9 mouse cellular contexts compared by ENCODE assay signal in the genomic region with DNA sequence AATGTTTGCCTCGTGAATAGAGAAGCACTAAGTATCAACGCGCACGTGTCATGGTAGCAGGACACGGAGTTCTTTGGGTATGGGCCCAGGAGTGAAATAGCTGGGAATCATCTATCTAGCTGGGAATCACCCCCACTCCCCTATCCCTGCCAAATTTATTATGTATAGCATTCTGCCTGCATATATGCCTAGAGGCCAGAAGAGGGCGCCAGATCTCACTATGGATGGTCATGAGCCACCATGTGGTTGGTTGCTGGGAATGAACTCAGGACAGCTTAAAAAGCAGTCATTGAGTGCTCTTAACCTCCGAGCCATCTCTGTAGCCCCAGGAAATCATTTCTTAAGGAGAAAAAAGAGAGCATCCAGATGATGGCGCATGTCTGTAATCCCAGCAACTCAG. TPM values are rescaled to one million over a fixed set of nuclear protein-coding genes. Genes with fewer than 3 reads are reported as not detected.
DNase-seq lines count a peak whose midpoint lies in the region; ATAC-seq and TF ChIP-seq lines count a peak whose summit lies in the region.
"Had no signal": no experiment of that assay in that cellular context is flagged by ENCODE, and none has a peak within 500 bp of the region (broad histone marks: within the 10 kb centered on the region; RNA-seq: fewer than 3 reads in every experiment).

No protein-coding gene starts in this region.

- H3K9me3 ChIP-seq in kidney, postnatal 0 days (replicated peaks; ENCODE audit: low read length) = no peaks in the 10 kb centered on the region
- no peaks in the 10 kb centered on the region for H3K9me3 ChIP-seq in kidney, embryonic 14.5 days (ENCODE audit: control insufficient read depth, low read length)
- H3K9me3 ChIP-seq in embryonic facial prominence, embryonic 10.5 days = no peaks in the 10 kb centered on the region
- H3K9me3 ChIP-seq: heart, embryonic 13.5 days; midbrain, embryonic 12.5 days had no signal

- no peak overlapping the region for H3K4me3 ChIP-seq in kidney, postnatal 0 days (replicated peaks; ENCODE audit: low read depth, low read length)
- no peak overlapping the region for H3K4me3 ChIP-seq in kidney, embryonic 14.5 days (ENCODE audit: low read length)
- no peak overlapping the region for H3K4me3 ChIP-seq in embryonic facial prominence, embryonic 10.5 days
- H3K4me3 ChIP-seq: heart, embryonic 13.5 days; midbrain, embryonic 12.5 days had no signal

- ATAC-seq in kidney, postnatal 0 days (replicated peaks; ENCODE audit: low FRiP score, low read depth) = no peak
- no peak for ATAC-seq in kidney, embryonic 14.5 days (ENCODE audit: low FRiP score, low TSS enrichment)
- peak; percentile 74 for ATAC-seq in CD4-positive, CD25-positive, alpha-beta regulatory T cell, adult 4 months
- peak; percentile 71 for ATAC-seq in monocyte, adult 5-6 weeks (replicated peaks; ENCODE audit: insufficient number of reproducible peaks, low FRiP score, low TSS enrichment, poor library complexity, severe bottlenecking)

- peak; percentile 78 for DNase-seq in kidney, postnatal 0 days (ENCODE audit: low spot score)
- peak; percentile 75 for DNase-seq in MEL-GATA-1-ER (ENCODE audit: extremely low read depth, low read depth)
- peak; percentile 55 for DNase-seq in embryonic facial prominence, embryonic 10.5 days (ENCODE audit: low spot score)
- no peak for DNase-seq in right cerebral cortex, adult 2 months (ENCODE audit: low spot score in 2 of 2)

- H3K9ac ChIP-seq in kidney, postnatal 0 days (ENCODE audit: low read depth, low read length) = no peak overlapping the region
- no peak overlapping the region for H3K9ac ChIP-seq in kidney, embryonic 14.5 days (ENCODE audit: low read depth, low read length)
- H3K9ac ChIP-seq: heart, embryonic 13.5 days; midbrain, embryonic 12.5 days had no signal

- peak; percentile 97 for TF ChIP-seq CTCF in kidney, postnatal 0 days (IDR thresholded peaks at IDR 0.05; ENCODE audit: low read depth)

- 29% methylated on average over 8 of the region's 8 CpGs for WGBS in kidney, postnatal 0 days
- WGBS in kidney, embryonic 14.5 days = 32% methylated on average over 8 of the region's 8 CpGs
- WGBS in embryonic facial prominence, embryonic 10.5 days = 26% methylated on average over 8 of the region's 8 CpGs

- no peaks in the 10 kb centered on the region for H3K27me3 ChIP-seq in kidney, postnatal 0 days (ENCODE audit: insufficient read depth, low read length)
- H3K27me3 ChIP-seq in kidney, embryonic 14.5 days (ENCODE audit: control insufficient read depth, insufficient read depth, low read length) = no peaks in the 10 kb centered on the region
- H3K27me3 ChIP-seq in embryonic facial prominence, embryonic 10.5 days (replicated peaks; ENCODE audit: low read depth, poor library complexity, severe bottlenecking) = peaks cover under 1% of the 10 kb centered on the region; the same call in 1 of the 2 replicates

- H3K4me1 ChIP-seq in kidney, postnatal 0 days (replicated peaks; ENCODE audit: insufficient read depth, low read length) = no peaks in the 10 kb centered on the region
- no peaks in the 10 kb centered on the region for H3K4me1 ChIP-seq in kidney, embryonic 14.5 days (ENCODE audit: control insufficient read depth, insufficient read depth, low read length)
- H3K4me1 ChIP-seq in embryonic facial prominence, embryonic 10.5 days = no peaks in the 10 kb centered on the region
- H3K4me1 ChIP-seq: heart, embryonic 13.5 days; midbrain, embryonic 12.5 days had no signal

- no peak overlapping the region for H3K4me2 ChIP-seq in kidney, postnatal 0 days (ENCODE audit: low read length)
- H3K4me2 ChIP-seq in kidney, embryonic 14.5 days (replicated peaks; ENCODE audit: low read depth, low read length) = no peak overlapping the region
- H3K4me2 ChIP-seq: heart, embryonic 13.5 days; midbrain, embryonic 12.5 days had no signal

- H3K27ac ChIP-seq in kidney, postnatal 0 days = no peak overlapping the region
- H3K27ac ChIP-seq in kidney, embryonic 14.5 days (ENCODE audit: low read depth, low read length) = no peak overlapping the region
- H3K27ac ChIP-seq in embryonic facial prominence, embryonic 10.5 days (replicated peaks) = no peak overlapping the region
- H3K27ac ChIP-seq: heart, embryonic 13.5 days; midbrain, embryonic 12.5 days had no signal

- H3K36me3 ChIP-seq in kidney, postnatal 0 days (ENCODE audit: insufficient read depth, low read length) = no peaks in the 10 kb centered on the region
- H3K36me3 ChIP-seq in kidney, embryonic 14.5 days (ENCODE audit: control insufficient read depth, insufficient read depth, low read length) = no peaks in the 10 kb centered on the region
- H3K36me3 ChIP-seq in embryonic facial prominence, embryonic 10.5 days (replicated peaks) = no peaks in the 10 kb centered on the region
- H3K36me3 ChIP-seq: heart, embryonic 13.5 days; midbrain, embryonic 12.5 days had no signal

RNA-seq across cellular contexts. Expression of a gene that starts 30.0 kb away (rescaled TPM):
- 4.5 and 4.6 TPM in 2 replicates for polyA plus RNA-seq in kidney, postnatal 0 days (2015; fragmentation: Nextera tagmentation; extraction: Ambion mirVana)
- 1.5 and 2.0 TPM in 2 replicates for polyA plus RNA-seq in kidney, embryonic 14.5 days (2014; fragmentation: Nextera tagmentation; extraction: Ambion mirVana)
- polyA plus RNA-seq in CD4-positive, CD25-positive, alpha-beta regulatory T cell, adult 4 months (2017; shearing (Covaris generic)) = 10 to 100 TPM; 48.1 to 54.3 TPM
- 2.1 and 2.4 TPM in 2 replicates for polyA plus RNA-seq in embryonic facial prominence, embryonic 10.5 days (2016; fragmentation: Nextera tagmentation; extraction: Ambion mirVana)
- total RNA-seq in monocyte, adult 5-6 weeks (2017) = 17.8 to 33.8 TPM (median 17.9 TPM) in 3 replicates

RNA-seq across cellular contexts. Expression of a gene that starts 49.5 kb away (rescaled TPM):
- 26.1 and 26.4 TPM in 2 replicates for polyA plus RNA-seq in kidney, postnatal 0 days (2015; fragmentation: Nextera tagmentation; extraction: Ambion mirVana)
- 20.3 and 25.3 TPM in 2 replicates for polyA plus RNA-seq in kidney, embryonic 14.5 days (2014; fragmentation: Nextera tagmentation; extraction: Ambion mirVana)
- polyA plus RNA-seq in CD4-positive, CD25-positive, alpha-beta regulatory T cell, adult 4 months (2017; shearing (Covaris generic)) = 100 to 1,000 TPM; 560 to 705 TPM
- 7.7 and 8.4 TPM in 2 replicates for polyA plus RNA-seq in embryonic facial prominence, embryonic 10.5 days (2016; fragmentation: Nextera tagmentation; extraction: Ambion mirVana)
- 85.0 to 218 TPM (median 113 TPM) in 3 replicates for total RNA-seq in monocyte, adult 5-6 weeks (2017)

Comparison
In these comparisons a context has a peak if more than half of its experiments do, and no peak if none do; other contexts are left out.
1. ATAC-seq: peak in CD4-positive, CD25-positive, alpha-beta regulatory T cell, adult 4 months (single experiment) and monocyte, adult 5-6 weeks (single experiment); none in kidney, postnatal 0 days (single experiment) and kidney, embryonic 14.5 days (single experiment).
2. DNase-seq: peak in kidney, postnatal 0 days (single experiment), MEL-GATA-1-ER (single experiment) and embryonic facial prominence, embryonic 10.5 days (single experiment); none in right cerebral cortex, adult 2 months (0 of 2).
3. RNA of a gene that starts 49.5 kb away (polyA plus RNA-seq): 560 to 705 TPM in CD4-positive, CD25-positive, alpha-beta regulatory T cell, adult 4 months; 26.1 to 26.4 TPM in kidney, postnatal 0 days, 20.3 to 25.3 TPM in kidney, embryonic 14.5 days and 7.7 to 8.4 TPM in embryonic facial prominence, embryonic 10.5 days; every median in the first group is over 10 times any median in the second.